Mouse (Mus musculus): Measurements from ENCODE around the gene 9530003J23Rik.

DNA sequence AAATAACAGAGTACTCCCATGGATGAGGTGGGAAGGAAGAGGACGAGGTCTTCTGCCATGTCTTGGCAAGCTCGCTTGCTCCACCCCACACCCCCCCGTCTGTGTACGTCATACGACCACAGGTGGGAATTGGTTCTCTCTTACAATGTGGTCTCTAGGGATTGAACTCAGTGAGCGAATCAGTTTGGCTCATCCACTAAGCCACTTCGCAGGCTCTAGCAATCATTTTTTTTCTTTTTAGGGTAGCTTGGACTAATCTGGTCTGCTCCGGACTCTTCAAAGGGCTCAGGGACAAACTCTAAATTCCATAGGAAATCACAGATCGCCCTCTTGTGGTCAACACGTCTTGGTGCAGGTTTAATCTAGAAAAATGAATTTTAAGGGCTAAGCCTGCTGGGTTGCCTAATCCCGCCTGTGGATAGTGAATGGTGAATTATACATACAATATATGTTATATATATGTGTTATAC, 29.0 kb downstream of the 9530003J23Rik start:
- no peak for TF ChIP-seq GATA1 (IDR thresholded peaks at IDR 0.05; ENCODE audit: low read length)
- no peak for TF ChIP-seq TAL1 (IDR thresholded peaks at IDR 0.05; ENCODE audit: low read length)
